Mouse (Mus musculus): ENCODE data around the gene Zmynd8. TPM values are rescaled to one million over a fixed set of nuclear protein-coding genes. Genes with fewer than 3 reads are reported as not detected.

The Zmynd8 gene
- polyA plus RNA-seq, 1 experiment from 2014 or later = 21.9 TPM

- 90% methylated on average over 10 of the region's 10 CpGs for WGBS (ENCODE audit: insufficient replicate concordance)
- Histone ChIP-seq H3K4me1 (ENCODE audit: insufficient read depth) (no peaks in the 10 kb centered on the region), H3K36me3 (replicated peaks; ENCODE audit: insufficient read depth, low read length) (peaks cover 97% of the 10 kb centered on the region), H3K27me3 (ENCODE audit: insufficient read depth, low read length) (no peaks in the 10 kb centered on the region), H3K4me3 (ENCODE audit: low read depth, low read length) (no peak overlapping the region), H3K27ac (ENCODE audit: low read depth) (no peak overlapping the region), H3K9me3 (ENCODE audit: low read length) (no peaks in the 10 kb centered on the region), H3K9ac (replicated peaks) (no peak overlapping the region), H3K4me2 (ENCODE audit: low read depth, low read length) (no peak overlapping the region)
- TF ChIP-seq EP300 (IDR thresholded peaks at IDR 0.05; ENCODE audit: low read depth) = no peak
- TF ChIP-seq CTCF (IDR thresholded peaks at IDR 0.05; ENCODE audit: low read depth) = no peak
- DNase-seq (no peak), ATAC-seq (no peak)
These were observed 56.6 kb downstream of the Zmynd8 start for GRCm38 (mm10) chr2:165842241-165842640.

GRCm38 (mm10) chr2:165841805-165842204, 57.0 kb downstream of the Zmynd8 start:
- H3K9ac ChIP-seq (replicated peaks) = no peak overlapping the region
- no peaks in the 10 kb centered on the region for H3K9me3 ChIP-seq (ENCODE audit: low read length)
- peaks cover 97% of the 10 kb centered on the region for H3K36me3 ChIP-seq (replicated peaks; ENCODE audit: insufficient read depth, low read length)
- TF ChIP-seq CTCF (IDR thresholded peaks at IDR 0.05; ENCODE audit: low read depth) (no peak), EP300 (IDR thresholded peaks at IDR 0.05; ENCODE audit: low read depth) (no peak)
- H3K4me1 ChIP-seq (ENCODE audit: insufficient read depth) = no peaks in the 10 kb centered on the region
- no peak overlapping the region for H3K27ac ChIP-seq (ENCODE audit: low read depth)
- no peak for DNase-seq
- 82% methylated on average over 6 of the region's 6 CpGs for WGBS (ENCODE audit: insufficient replicate concordance)
- no peak overlapping the region for H3K4me3 ChIP-seq (ENCODE audit: low read depth, low read length)
- H3K4me2 ChIP-seq (ENCODE audit: low read depth, low read length) = no peak overlapping the region
- ATAC-seq = no peak
- no peaks in the 10 kb centered on the region for H3K27me3 ChIP-seq (ENCODE audit: insufficient read depth, low read length)

- WGBS (ENCODE audit: insufficient replicate concordance) = 93% methylated on average over 7 of the region's 7 CpGs
- peaks cover 96% of the 10 kb centered on the region for H3K36me3 ChIP-seq (replicated peaks; ENCODE audit: insufficient read depth, low read length)
- no peaks in the 10 kb centered on the region for H3K9me3 ChIP-seq (ENCODE audit: low read length)
- ATAC-seq = no peak
- H3K4me2 ChIP-seq (ENCODE audit: low read depth, low read length) = no peak overlapping the region
- TF ChIP-seq EP300 (IDR thresholded peaks at IDR 0.05; ENCODE audit: low read depth) (no peak), CTCF (IDR thresholded peaks at IDR 0.05; ENCODE audit: low read depth) (no peak)
- no peaks in the 10 kb centered on the region for H3K4me1 ChIP-seq (ENCODE audit: insufficient read depth)
- no peak overlapping the region for H3K27ac ChIP-seq (ENCODE audit: low read depth)
- H3K9ac ChIP-seq (replicated peaks) = no peak overlapping the region
- no peak for DNase-seq
- H3K27me3 ChIP-seq (ENCODE audit: insufficient read depth, low read length) = no peaks in the 10 kb centered on the region
- no peak overlapping the region for H3K4me3 ChIP-seq (ENCODE audit: low read depth, low read length)
These were observed 58.0 kb downstream of the Zmynd8 start for GRCm38 (mm10) chr2:165840852-165841251.

GRCm38 (mm10) chr2:165839317-165839652, 59.5 kb downstream of the Zmynd8 start:
- no peak for DNase-seq
- WGBS (ENCODE audit: insufficient replicate concordance) = 76% methylated on average over 2 of the region's 2 CpGs
- TF ChIP-seq CTCF (IDR thresholded peaks at IDR 0.05; ENCODE audit: low read depth) (no peak), EP300 (IDR thresholded peaks at IDR 0.05; ENCODE audit: low read depth) (no peak)
- Histone ChIP-seq H3K27me3 (ENCODE audit: insufficient read depth, low read length) (no peaks in the 10 kb centered on the region), H3K9me3 (ENCODE audit: low read length) (no peaks in the 10 kb centered on the region), H3K9ac (replicated peaks) (no peak overlapping the region), H3K27ac (ENCODE audit: low read depth) (no peak overlapping the region), H3K36me3 (replicated peaks; ENCODE audit: insufficient read depth, low read length) (peaks cover 94% of the 10 kb centered on the region), H3K4me3 (ENCODE audit: low read depth, low read length) (no peak overlapping the region), H3K4me1 (ENCODE audit: insufficient read depth) (no peaks in the 10 kb centered on the region), H3K4me2 (ENCODE audit: low read depth, low read length) (no peak overlapping the region)
- no peak for ATAC-seq

- Histone ChIP-seq H3K4me2 (ENCODE audit: low read depth, low read length) (no peak overlapping the region), H3K4me3 (ENCODE audit: low read depth, low read length) (no peak overlapping the region), H3K27ac (ENCODE audit: low read depth) (no peak overlapping the region), H3K36me3 (replicated peaks; ENCODE audit: insufficient read depth, low read length) (peaks cover 95% of the 10 kb centered on the region), H3K4me1 (ENCODE audit: insufficient read depth) (no peaks in the 10 kb centered on the region), H3K9me3 (ENCODE audit: low read length) (no peaks in the 10 kb centered on the region), H3K9ac (replicated peaks) (no peak overlapping the region), H3K27me3 (ENCODE audit: insufficient read depth, low read length) (no peaks in the 10 kb centered on the region)
- 94% methylated on average over 23 of the region's 23 CpGs for WGBS (ENCODE audit: insufficient replicate concordance)
- no peak for ATAC-seq
- DNase-seq = no peak
- TF ChIP-seq CTCF (IDR thresholded peaks at IDR 0.05; ENCODE audit: low read depth) (no peak), EP300 (IDR thresholded peaks at IDR 0.05; ENCODE audit: low read depth) (no peak)
These were observed 60.1 kb downstream of the Zmynd8 start for GRCm38 (mm10) chr2:165838606-165839316.

- peaks cover 89% of the 10 kb centered on the region for H3K36me3 ChIP-seq (replicated peaks; ENCODE audit: insufficient read depth, low read length)
- no peak overlapping the region for H3K4me2 ChIP-seq (ENCODE audit: low read depth, low read length)
- no peak overlapping the region for H3K27ac ChIP-seq (ENCODE audit: low read depth)
- H3K4me1 ChIP-seq (ENCODE audit: insufficient read depth) = no peaks in the 10 kb centered on the region
- DNase-seq = no peak
- no peak for TF ChIP-seq CTCF (IDR thresholded peaks at IDR 0.05; ENCODE audit: low read depth)
- no peak for TF ChIP-seq EP300 (IDR thresholded peaks at IDR 0.05; ENCODE audit: low read depth)
- no peak for ATAC-seq
- H3K4me3 ChIP-seq (ENCODE audit: low read depth, low read length) = no peak overlapping the region
- 85% methylated on average over 13 of the region's 13 CpGs for WGBS (ENCODE audit: insufficient replicate concordance)
- no peaks in the 10 kb centered on the region for H3K9me3 ChIP-seq (ENCODE audit: low read length)
- no peaks in the 10 kb centered on the region for H3K27me3 ChIP-seq (ENCODE audit: insufficient read depth, low read length)
- H3K9ac ChIP-seq (replicated peaks) = no peak overlapping the region
These were observed 64.2 kb downstream of the Zmynd8 start for GRCm38 (mm10) chr2:165834601-165835000.

All from liver, postnatal 0 days (tissue).